Mouse (Mus musculus) forebrain, embryonic 15.5 days (tissue): ENCODE results near the gene Gucy1b2. TPM values are rescaled to one million over a fixed set of nuclear protein-coding genes. Genes with fewer than 3 reads are reported as not detected.

Source experiments
- ATAC-seq: fragments of 200-750 bp; cut with Nextera tagmentation; replicated peaks from 2 replicates; pipeline ENCODE4 v1.8.0; 2017; ENCODE audit warnings: mild to moderate bottlenecking, moderate TSS enrichment, moderate library complexity
- H3K27ac ChIP-seq: fragments of 300-500 bp; sonication (generic); replicated peaks from 2 replicates; pipeline ENCODE4 v1.5.1; 2015; ENCODE audit warnings: mild to moderate bottlenecking, inconsistent platforms
- H3K27me3 ChIP-seq: fragments of 300-500 bp; sonication (generic); 2 replicates; pipeline ENCODE4 v1.6.1; 2015; ENCODE audit warnings: inconsistent platforms
- H3K36me3 ChIP-seq: fragments of 300-500 bp; sonication (generic); 2 replicates; pipeline ENCODE4 v1.6.1; 2015; ENCODE audit warnings: mild to moderate bottlenecking, inconsistent platforms
- H3K4me1 ChIP-seq: fragments of 300-500 bp; sonication (generic); 2 replicates; pipeline ENCODE4 v1.6.1; 2015; ENCODE audit warnings: inconsistent platforms
- H3K4me2 ChIP-seq: fragments of 300-500 bp; sonication (generic); replicated peaks from 2 replicates; pipeline ENCODE4 v1.6.1; 2015; ENCODE audit warnings: mild to moderate bottlenecking, inconsistent platforms
- H3K4me3 ChIP-seq: fragments of 300-500 bp; sonication (generic); 2 replicates; pipeline ENCODE4 v1.5.1; 2015; ENCODE audit warnings: mild to moderate bottlenecking, inconsistent platforms
- H3K9ac ChIP-seq: fragments of 300-500 bp; sonication (generic); replicated peaks from 2 replicates; pipeline ENCODE4 v1.6.1; 2015; ENCODE audit warnings: mild to moderate bottlenecking, inconsistent platforms
- H3K9me3 ChIP-seq: fragments of 300-500 bp; sonication (generic); 2 replicates; pipeline ENCODE4 v1.6.1; 2016; ENCODE audit warnings: inconsistent platforms
- WGBS: fragments of 180-500 bp; shearing (Covaris S2); methylation state at CpG from one replicate; pipeline ENCODE4 v1.1.7; 2015; ENCODE audit warnings: mixed read lengths; 5-methylcytosine and 5-hydroxymethylcytosine counted together
- polyA plus RNA-seq: library from polyadenylated mRNA; unstranded; fragments of >200 nt; fragmentation: Nextera tagmentation; extraction: Ambion mirVana; gene quantifications from 2 replicates; pipeline ENCODE4 v1.2.1, GENCODE M21; 2015

Gene Gucy1b2
- polyA plus RNA-seq, 1 experiment from 2014 or later, result 3.5 TPM

GRCm38 (mm10) chr14:62383786-62384299 is 72.2 kb downstream of the Gucy1b2 start:
- no peak overlapping the region for H3K4me3 ChIP-seq
- H3K9ac ChIP-seq, result no peak overlapping the region
- H3K36me3 ChIP-seq, result no peaks in the 10 kb centered on the region
- WGBS, result 89% methylated on average over 3 of the region's 3 CpGs
- no peaks in the 10 kb centered on the region for H3K27me3 ChIP-seq
- H3K4me2 ChIP-seq, result no peak overlapping the region
- H3K4me1 ChIP-seq, result peaks cover 7% of the 10 kb centered on the region
- peak overlapping the region; percentile 35 for H3K27ac ChIP-seq
- ATAC-seq, result no peak
- H3K9me3 ChIP-seq, result no peaks in the 10 kb centered on the region

GRCm38 (mm10) chr14:62383109-62383508 is 73.0 kb downstream of the Gucy1b2 start:
- H3K9me3 ChIP-seq, result no peaks in the 10 kb centered on the region
- H3K36me3 ChIP-seq, result no peaks in the 10 kb centered on the region
- H3K9ac ChIP-seq, result no peak overlapping the region
- no peak overlapping the region for H3K27ac ChIP-seq
- no peak overlapping the region for H3K4me2 ChIP-seq
- no peaks in the 10 kb centered on the region; the same call in 1 of the 2 replicates for H3K4me1 ChIP-seq
- peak; percentile 64; the same call in 1 of the 2 replicates for ATAC-seq
- WGBS, result 60% methylated on average over 3 of the region's 3 CpGs
- H3K27me3 ChIP-seq, result no peaks in the 10 kb centered on the region
- H3K4me3 ChIP-seq, result no peak overlapping the region

GRCm38 (mm10) chr14:62380606-62381005 is 75.5 kb downstream of the Gucy1b2 start:
- 0 out of 2 replicates have a peak, but pooled peaks cover 3% of the 10 kb centered on the region for H3K36me3 ChIP-seq
- H3K27ac ChIP-seq, result no peak overlapping the region
- no peak overlapping the region for H3K4me3 ChIP-seq
- peaks cover 5% of the 10 kb centered on the region for H3K4me1 ChIP-seq
- no peak overlapping the region for H3K4me2 ChIP-seq
- H3K9ac ChIP-seq, result no peak overlapping the region
- 58% methylated on average over 6 of the region's 6 CpGs for WGBS
- H3K9me3 ChIP-seq, result no peaks in the 10 kb centered on the region
- no peaks in the 10 kb centered on the region for H3K27me3 ChIP-seq
- no peak for ATAC-seq

DNA sequence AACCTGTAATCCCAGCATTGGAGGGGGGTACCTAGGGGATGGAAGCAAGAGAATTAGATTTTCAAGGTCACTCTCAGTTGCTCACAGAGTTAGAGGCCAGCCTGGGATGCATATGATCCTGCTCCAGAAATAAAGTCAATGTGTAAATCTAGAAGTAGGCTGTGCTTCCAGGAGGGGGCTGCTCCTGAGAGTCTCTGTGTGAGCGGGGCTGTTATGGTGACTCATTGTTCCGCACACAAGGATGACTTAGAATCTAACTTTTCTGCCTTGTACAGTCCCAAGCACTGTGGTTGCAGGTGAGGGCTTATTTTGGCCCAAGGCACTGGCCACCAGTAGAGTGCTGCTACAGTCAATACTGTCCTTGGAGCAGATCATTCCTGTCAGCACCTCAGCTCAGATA is 76.7 kb downstream of the Gucy1b2 start:
- Histone ChIP-seq H3K4me2 (no peak overlapping the region), H3K36me3 (0 out of 2 replicates have a peak, but pooled peaks cover 3% of the 10 kb centered on the region), H3K4me1 (peaks cover 7% of the 10 kb centered on the region), H3K4me3 (no peak overlapping the region), H3K9ac (no peak overlapping the region), H3K9me3 (no peaks in the 10 kb centered on the region), H3K27me3 (no peaks in the 10 kb centered on the region), H3K27ac (no peak overlapping the region)
- 96% methylated on average over 2 of the region's 2 CpGs for WGBS
- ATAC-seq, result no peak

GRCm38 (mm10) chr14:62376115-62376514 is 80.0 kb downstream of the Gucy1b2 start:
- Histone ChIP-seq H3K36me3 (0 out of 2 replicates have a peak, but pooled peaks cover 6% of the 10 kb centered on the region), H3K9ac (no peak overlapping the region), H3K4me1 (peaks cover 11% of the 10 kb centered on the region), H3K4me3 (no peak overlapping the region), H3K27me3 (no peaks in the 10 kb centered on the region), H3K27ac (0 out of 2 replicates have a peak overlapping the region, but pooled peaks have one; percentile 37), H3K9me3 (no peaks in the 10 kb centered on the region), H3K4me2 (no peak overlapping the region)
- no peak for ATAC-seq
- 88% methylated on average over 2 of the region's 2 CpGs for WGBS

DNA sequence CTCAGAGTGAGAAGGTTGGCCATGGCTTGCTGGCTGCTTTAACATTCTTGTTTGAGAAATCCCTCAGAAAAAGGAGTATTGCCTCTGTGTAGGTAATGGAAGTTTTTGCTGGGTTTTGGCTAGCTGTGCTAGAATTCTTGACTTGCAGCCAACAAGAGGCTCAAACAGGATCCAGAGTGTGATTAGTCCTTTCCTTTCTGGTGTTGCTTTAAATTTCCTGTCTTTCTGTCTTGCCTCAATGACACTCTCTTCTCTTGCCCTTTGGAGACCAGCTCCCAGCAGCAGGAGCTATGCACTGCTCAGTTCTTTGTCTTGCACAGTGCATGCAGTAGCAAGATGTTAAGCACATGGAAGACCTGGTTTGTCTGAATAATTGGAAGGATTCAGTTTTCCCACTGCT is 80.4 kb downstream of the Gucy1b2 start:
- Histone ChIP-seq H3K27ac (0 out of 2 replicates have a peak overlapping the region, but pooled peaks have one; percentile 37), H3K36me3 (0 out of 2 replicates have a peak, but pooled peaks cover 6% of the 10 kb centered on the region), H3K9me3 (no peaks in the 10 kb centered on the region), H3K4me1 (peaks cover 11% of the 10 kb centered on the region), H3K4me3 (no peak overlapping the region), H3K4me2 (no peak overlapping the region), H3K9ac (no peak overlapping the region), H3K27me3 (no peaks in the 10 kb centered on the region)
- ATAC-seq, result no peak

DNA sequence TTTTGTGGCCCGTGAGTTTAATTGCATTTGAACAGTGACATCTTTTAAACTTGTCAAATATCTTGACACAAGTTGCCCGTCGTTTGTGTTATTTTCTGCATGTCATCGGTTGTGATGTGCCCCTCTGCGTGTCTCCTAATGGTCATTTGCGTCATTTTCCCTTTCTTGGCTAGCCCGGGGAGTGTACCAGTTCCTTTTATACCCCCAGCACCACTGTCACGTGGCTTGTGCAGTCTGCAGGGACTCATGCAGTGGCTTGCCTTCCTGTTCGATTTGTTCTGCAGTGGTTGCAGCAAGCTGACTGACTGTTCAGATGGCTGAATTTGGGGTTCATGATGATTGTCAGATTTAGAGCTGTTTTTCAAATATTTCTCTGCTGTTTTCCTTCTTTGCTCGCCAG is 82.1 kb downstream of the Gucy1b2 start:
- Histone ChIP-seq H3K4me2 (no peak overlapping the region), H3K4me3 (no peak overlapping the region), H3K36me3 (0 out of 2 replicates have a peak, but pooled peaks cover 6% of the 10 kb centered on the region), H3K9me3 (no peaks in the 10 kb centered on the region), H3K4me1 (peaks cover 11% of the 10 kb centered on the region), H3K27ac (no peak overlapping the region), H3K27me3 (no peaks in the 10 kb centered on the region), H3K9ac (no peak overlapping the region)
- ATAC-seq, result no peak
- WGBS, result 68% methylated on average over 10 of the region's 10 CpGs

DNA sequence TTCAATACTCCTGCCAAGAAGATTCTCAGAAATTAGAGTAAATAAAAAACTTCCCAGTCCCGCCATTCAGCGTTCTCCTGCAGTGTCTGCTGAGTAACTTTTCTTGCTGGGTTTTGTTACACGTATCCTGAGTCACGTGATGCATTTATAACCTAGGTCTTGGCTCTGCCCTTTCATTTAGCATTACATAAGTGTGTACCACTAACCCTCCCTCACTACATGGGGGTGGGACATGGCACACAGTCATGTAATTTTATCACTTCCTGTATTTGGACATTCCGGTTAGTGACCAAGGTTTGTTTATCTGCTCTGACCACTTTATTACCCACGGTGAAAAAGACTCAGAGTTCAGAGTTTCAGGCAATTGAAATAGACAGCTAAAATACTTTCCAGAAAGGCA is 85.3 kb downstream of the Gucy1b2 start:
- no peak for ATAC-seq
- H3K27me3 ChIP-seq, result no peaks in the 10 kb centered on the region
- H3K27ac ChIP-seq, result no peak overlapping the region
- H3K9ac ChIP-seq, result no peak overlapping the region
- H3K36me3 ChIP-seq, result 0 out of 2 replicates have a peak, but pooled peaks cover 9% of the 10 kb centered on the region
- H3K4me1 ChIP-seq, result peaks cover 8% of the 10 kb centered on the region
- no peak overlapping the region for H3K4me3 ChIP-seq
- no peak overlapping the region for H3K4me2 ChIP-seq
- 88% methylated on average over 6 of the region's 6 CpGs for WGBS
- H3K9me3 ChIP-seq, result no peaks in the 10 kb centered on the region

DNA sequence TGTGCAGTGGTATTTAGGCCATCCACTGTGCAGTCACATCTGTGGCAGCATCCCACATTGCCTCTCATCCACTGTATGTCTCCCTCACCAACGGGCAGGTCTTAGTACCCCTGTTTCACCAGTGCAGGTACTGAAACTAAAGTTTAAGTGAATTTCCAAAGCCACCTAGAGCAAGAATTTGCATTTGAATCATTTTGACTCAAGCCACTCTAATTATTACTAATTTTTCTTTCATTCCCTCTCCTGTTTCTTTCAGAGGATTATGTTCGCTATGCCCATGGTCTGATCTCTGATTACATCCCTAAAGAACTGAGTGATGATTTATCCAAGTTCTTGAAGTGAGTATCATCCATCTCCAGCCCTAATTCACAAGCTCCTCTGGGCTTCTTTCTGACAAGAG is 92.3 kb downstream of the Gucy1b2 start:
- no peak for ATAC-seq
- 88% methylated on average over 2 of the region's 2 CpGs for WGBS
- H3K27me3 ChIP-seq, result no peaks in the 10 kb centered on the region
- no peak overlapping the region for H3K4me2 ChIP-seq
- H3K36me3 ChIP-seq, result peaks cover 18% of the 10 kb centered on the region; the same call in 1 of the 2 replicates
- no peak overlapping the region for H3K27ac ChIP-seq
- H3K9ac ChIP-seq, result no peak overlapping the region
- no peak overlapping the region for H3K4me3 ChIP-seq
- no peaks in the 10 kb centered on the region for H3K4me1 ChIP-seq
- no peaks in the 10 kb centered on the region for H3K9me3 ChIP-seq

DNA sequence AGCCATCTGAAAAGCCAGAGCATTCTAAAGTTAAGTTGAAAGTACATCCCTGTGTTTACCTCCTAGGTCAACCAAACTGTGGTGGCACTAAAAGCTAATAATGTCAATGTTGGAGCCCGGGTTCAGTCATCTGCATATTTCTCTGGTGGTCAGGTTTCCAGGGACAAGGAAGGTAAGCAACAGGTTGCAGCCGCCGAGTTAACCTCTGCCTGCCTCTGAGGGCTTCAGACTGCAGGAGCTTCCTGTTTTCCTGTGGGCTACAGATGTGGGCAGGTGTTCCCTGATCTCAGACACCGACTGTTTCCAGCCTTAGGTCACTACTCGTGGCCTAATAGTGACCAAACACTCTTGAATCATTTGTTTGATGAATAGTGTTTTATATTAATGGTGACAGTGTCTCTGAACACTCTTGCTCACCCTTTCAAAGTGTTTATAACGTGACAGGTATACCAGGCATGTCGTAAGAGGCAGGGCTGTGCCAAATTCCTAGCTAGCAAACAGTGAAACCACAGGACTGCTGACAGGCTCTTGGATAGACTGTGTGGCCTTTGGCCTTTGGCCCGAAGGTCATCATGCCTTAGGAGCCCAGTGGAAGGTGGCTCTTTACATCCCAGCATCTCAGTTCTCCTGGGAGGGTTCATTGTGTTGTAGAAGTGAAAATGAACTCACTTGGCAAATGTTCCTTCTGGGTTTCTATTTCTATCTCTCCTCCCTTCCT is 94.7 kb downstream of the Gucy1b2 start:
- peaks cover 16% of the 10 kb centered on the region; the same call in 1 of the 2 replicates for H3K36me3 ChIP-seq
- no peak overlapping the region for H3K27ac ChIP-seq
- no peak overlapping the region for H3K4me2 ChIP-seq
- H3K9me3 ChIP-seq, result no peaks in the 10 kb centered on the region
- no peak overlapping the region for H3K4me3 ChIP-seq
- WGBS, result 92% methylated on average over 8 of the region's 8 CpGs
- no peaks in the 10 kb centered on the region for H3K27me3 ChIP-seq
- H3K9ac ChIP-seq, result no peak overlapping the region
- ATAC-seq, result no peak
- no peaks in the 10 kb centered on the region for H3K4me1 ChIP-seq

GRCm38 (mm10) chr14:62355201-62355600 is 100.9 kb downstream of the Gucy1b2 start:
- Histone ChIP-seq H3K9me3 (no peaks in the 10 kb centered on the region), H3K27me3 (no peaks in the 10 kb centered on the region), H3K9ac (no peak overlapping the region), H3K4me2 (no peak overlapping the region), H3K4me3 (no peak overlapping the region), H3K4me1 (no peaks in the 10 kb centered on the region), H3K36me3 (peaks cover 3% of the 10 kb centered on the region; the same call in 1 of the 2 replicates), H3K27ac (no peak overlapping the region)
- no peak for ATAC-seq
- 86% methylated on average over 7 of the region's 7 CpGs for WGBS

GRCm38 (mm10) chr14:62353793-62354192 is 102.3 kb downstream of the Gucy1b2 start:
- WGBS, result 95% methylated on average over 5 of the region's 5 CpGs
- H3K9ac ChIP-seq, result no peak overlapping the region
- peaks cover 5% of the 10 kb centered on the region; the same call in 1 of the 2 replicates for H3K36me3 ChIP-seq
- no peak overlapping the region for H3K27ac ChIP-seq
- no peak for ATAC-seq
- no peaks in the 10 kb centered on the region for H3K4me1 ChIP-seq
- no peaks in the 10 kb centered on the region for H3K27me3 ChIP-seq
- no peaks in the 10 kb centered on the region for H3K9me3 ChIP-seq
- H3K4me3 ChIP-seq, result no peak overlapping the region
- H3K4me2 ChIP-seq, result no peak overlapping the region
